Mouse (Mus musculus) thymus, adult 2 months (tissue): ENCODE measurements around the gene Nop9.

Experiments used
- CTCF ChIP-seq: fragments of 200-500 bp; IDR thresholded peaks from 2 replicates; pipeline ENCODE4 v1.5.1; 2012; ENCODE audit warnings: mild to moderate bottlenecking, control low read depth, low read length, moderate library complexity, borderline replicate concordance; ENCODE audit not compliant: control insufficient read depth, poor library complexity, insufficient read depth; ENCODE audit errors: extremely low read depth
- POLR2A ChIP-seq: fragments of 200-500 bp; IDR thresholded peaks from 2 replicates; pipeline ENCODE4 v1.6.1; 2012; ENCODE audit warnings: mild to moderate bottlenecking, low read length, control low read depth, moderate library complexity; ENCODE audit not compliant: control insufficient read depth, poor library complexity, insufficient read depth; ENCODE audit errors: extremely low read depth

DNA sequence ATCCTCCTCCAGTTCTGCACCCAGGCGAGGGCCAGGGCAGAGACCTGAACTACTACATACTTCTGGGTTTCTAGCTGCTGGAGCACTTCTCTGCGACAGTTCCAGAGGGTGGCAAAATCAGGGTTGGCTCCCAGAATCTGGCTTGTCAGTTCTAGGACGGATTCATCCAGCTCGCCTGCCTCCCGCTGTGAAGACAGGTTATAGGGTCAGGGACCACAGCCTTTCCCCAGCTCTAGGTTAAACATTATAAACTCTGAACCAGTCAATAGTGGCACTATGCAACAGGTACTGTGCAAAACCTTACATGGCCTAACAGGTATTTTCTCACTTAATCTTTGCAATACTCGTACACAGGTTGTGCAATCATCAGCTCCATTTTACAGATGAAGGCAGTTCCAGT, 24.4 kb upstream of the Nop9 start:
- TF ChIP-seq POLR2A (no peak), CTCF (no peak)
